Mouse (Mus musculus): ENCODE results near the gene Trp53.

Gene Trp53

GRCm38 (mm10) chr11:69633128-69633866 lies 53.1 kb downstream of the Trp53 start:
- no peak for DNase-seq

- DNase-seq, result no peak
These were observed 55.3 kb downstream of the Trp53 start for GRCm38 (mm10) chr11:69635471-69635870.
